Mouse (Mus musculus) telencephalon, adult 2 months (tissue): ENCODE measurements around the gene Tgm3.

ENCODE experiments used
- DNase-seq: peaks from one replicate; pipeline ENCODE4 v3.0.0-alpha.2; 2011; ENCODE audit warnings: low read depth, low spot score

Tgm3 gene

GRCm38 (mm10) chr2:130070396-130070795 is 58.2 kb downstream of the Tgm3 start:
- no peak for DNase-seq
